Mouse (Mus musculus) stomach, postnatal 0 days (tissue): ENCODE measurements around the gene Glrx3. TPM values are rescaled to one million over a fixed set of nuclear protein-coding genes. Genes with fewer than 3 reads are reported as not detected.

Source experiments
- ATAC-seq: fragments of 200-750 bp; cut with Nextera tagmentation; 2 replicates; pipeline ENCODE4 v1.8.0; 2017; ENCODE audit not compliant: low FRiP score, low TSS enrichment
- DNase-seq: peaks from one replicate; pipeline ENCODE4 v3.0.0-alpha.2; 2016; ENCODE audit warnings: low spot score
- H3K27ac ChIP-seq: fragments of 300-500 bp; sonication (generic); replicated peaks from 2 replicates; pipeline ENCODE4 v1.5.1; 2014; ENCODE audit warnings: mild to moderate bottlenecking, control low read depth
- H3K27me3 ChIP-seq: fragments of 300-500 bp; sonication (generic); 2 replicates; pipeline ENCODE4 v1.6.1; 2014; ENCODE audit warnings: low read length; ENCODE audit not compliant: control insufficient read depth, insufficient read depth
- H3K36me3 ChIP-seq: fragments of 300-500 bp; sonication (generic); 2 replicates; pipeline ENCODE4 v1.6.1; 2014; ENCODE audit warnings: low read length, mixed read lengths; ENCODE audit not compliant: control insufficient read depth, insufficient read depth
- H3K4me1 ChIP-seq: fragments of 300-500 bp; sonication (generic); replicated peaks from 2 replicates; pipeline ENCODE4 v1.6.1; 2014; ENCODE audit warnings: antibody characterized with exemption; ENCODE audit not compliant: control insufficient read depth, insufficient read depth
- H3K4me2 ChIP-seq: fragments of 300-500 bp; sonication (generic); replicated peaks from 2 replicates; pipeline ENCODE4 v1.6.1; 2014; ENCODE audit warnings: low read depth, mild to moderate bottlenecking, control low read depth, moderate library complexity
- H3K4me3 ChIP-seq: fragments of 300-500 bp; sonication (generic); 2 replicates; pipeline ENCODE4 v1.5.1; 2014; ENCODE audit warnings: low read depth, low read length, control low read depth
- H3K9ac ChIP-seq: fragments of 300-500 bp; sonication (generic); 2 replicates; pipeline ENCODE4 v1.6.1; 2014; ENCODE audit warnings: mild to moderate bottlenecking, low read length, control low read depth, mixed read lengths
- H3K9me3 ChIP-seq: fragments of 300-500 bp; sonication (generic); 2 replicates; pipeline ENCODE4 v1.6.1; 2016; ENCODE audit warnings: low read length; ENCODE audit not compliant: control insufficient read depth
- CTCF ChIP-seq: IDR thresholded peaks from 2 replicates; pipeline ENCODE4 v1.5.1; 2016; ENCODE audit warnings: antibody characterized with exemption, low read depth, mild to moderate bottlenecking, moderate library complexity
- EP300 ChIP-seq: optimal IDR thresholded peaks from 2 replicates; pipeline ENCODE3; 2016; ENCODE audit warnings: antibody characterized with exemption
- WGBS: fragments of 180-500 bp; shearing (Covaris S2); extraction: QIAGEN DNeasy Blood & Tissue Kit; methylation state at CpG from one replicate; pipeline ENCODE4 v1.1.7; 2014; 5-methylcytosine and 5-hydroxymethylcytosine counted together
- polyA plus RNA-seq: library from polyadenylated mRNA; unstranded; fragments of >200 nt; fragmentation: Nextera tagmentation; extraction: Ambion mirVana; gene quantifications from 2 replicates; pipeline ENCODE4 v1.2.1, GENCODE M21; 2015

The Glrx3 gene
- polyA plus RNA-seq, 1 experiment from 2014 or later: 149 TPM

DNA sequence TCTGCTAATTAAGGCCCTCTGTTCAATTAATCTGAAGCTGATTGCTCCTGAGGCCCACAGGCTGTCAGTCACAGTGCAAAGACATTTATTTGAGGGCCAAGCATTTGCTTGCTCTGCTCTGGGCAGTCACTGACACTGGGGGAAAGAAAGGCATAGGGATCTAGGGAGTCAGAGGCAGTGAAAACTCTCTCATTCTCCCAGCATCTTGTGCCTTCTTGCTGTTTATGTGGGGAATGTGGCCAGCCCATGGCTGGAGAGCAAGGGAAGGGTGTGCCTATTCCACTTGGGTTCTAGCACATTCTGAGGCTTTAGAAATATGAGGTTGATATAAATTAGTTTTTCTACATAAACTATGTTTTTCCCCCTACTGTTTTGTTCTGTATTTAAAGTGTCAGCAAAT is 80.2 kb downstream of the Glrx3 start:
- Histone ChIP-seq H3K4me2 (no peak overlapping the region), H3K4me1 (no peaks in the 10 kb centered on the region), H3K4me3 (no peak overlapping the region), H3K27me3 (no peaks in the 10 kb centered on the region), H3K9me3 (no peaks in the 10 kb centered on the region), H3K9ac (no peak overlapping the region), H3K27ac (peak overlapping the region; percentile 69), H3K36me3 (no peaks in the 10 kb centered on the region)
- DNase-seq (no peak), ATAC-seq (no peak)
- TF ChIP-seq CTCF: no peak
- TF ChIP-seq EP300: no peak

DNA sequence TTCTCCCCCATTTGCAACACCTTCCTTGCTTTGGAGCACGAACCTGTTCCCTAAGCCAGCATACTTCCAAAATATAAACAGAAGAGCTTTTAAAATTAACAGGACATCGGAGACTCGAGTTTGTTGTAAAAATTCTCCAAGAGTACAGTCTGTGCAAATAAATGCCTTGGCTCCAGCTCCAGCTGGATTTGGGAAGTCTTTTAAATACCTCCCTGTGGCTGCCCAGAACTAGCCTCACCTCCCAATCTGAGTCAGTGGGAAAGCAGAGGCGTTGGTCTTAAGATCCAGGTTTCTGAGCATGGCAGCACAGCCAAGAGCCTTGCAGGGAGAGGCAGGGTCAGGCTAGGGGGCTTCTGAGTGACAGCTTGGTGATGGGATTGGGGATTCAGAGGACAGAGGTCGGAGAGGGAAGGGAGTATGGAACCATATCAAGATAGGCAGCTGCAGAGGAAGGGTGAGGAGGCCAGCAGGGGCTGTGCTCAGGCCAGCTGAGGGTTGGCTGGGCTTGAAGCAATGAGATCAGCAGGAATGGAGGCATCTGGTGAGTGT is 80.7 kb downstream of the Glrx3 start:
- Histone ChIP-seq H3K9me3 (no peaks in the 10 kb centered on the region), H3K4me2 (no peak overlapping the region), H3K9ac (no peak overlapping the region), H3K4me1 (no peaks in the 10 kb centered on the region), H3K4me3 (no peak overlapping the region), H3K36me3 (no peaks in the 10 kb centered on the region), H3K27ac (peak overlapping the region; percentile 56), H3K27me3 (no peaks in the 10 kb centered on the region)
- peak; percentile 16 for DNase-seq
- TF ChIP-seq CTCF (no peak), EP300 (no peak)
- peak; percentile 57; the same call in 1 of the 2 replicates for ATAC-seq
- 24% methylated on average over 5 of the region's 5 CpGs for WGBS

Other genes with a start within 250 kb of the Glrx3 start
- 0.58 and 0.65 TPM in 2 replicates for gene Ebf3, start 123.2 kb upstream of the Glrx3 start, polyA plus RNA-seq
- gene 9430038I01Rik, start 26.9 kb upstream of the Glrx3 start, polyA plus RNA-seq: 20.5 and 20.6 TPM in 2 replicates